Mouse (Mus musculus) midbrain, embryonic 14.5 days (tissue): ENCODE measurements around the gene Plppr3. TPM values are rescaled to one million over a fixed set of nuclear protein-coding genes. Genes with fewer than 3 reads are reported as not detected.
A peak's percentile ranks its signal among the peaks of the same experiment; 100 is the strongest.

Experiments
- ATAC-seq: fragments of 200-750 bp; cut with Nextera tagmentation; 2 replicates; pipeline ENCODE4 v1.8.0; 2017; ENCODE audit warnings: moderate number of reproducible peaks, moderate library complexity; ENCODE audit not compliant: low FRiP score, low TSS enrichment
- DNase-seq: peaks from one replicate; pipeline ENCODE4 v3.0.0-alpha.2; 2015
- H3K27ac ChIP-seq: fragments of 300-500 bp; sonication (generic); replicated peaks from 2 replicates; pipeline ENCODE4 v1.5.1; 2014; ENCODE audit warnings: mild to moderate bottlenecking, low read depth, low read length, moderate library complexity
- H3K27me3 ChIP-seq: fragments of 300-500 bp; sonication (generic); 2 replicates; pipeline ENCODE4 v1.6.1; 2014; ENCODE audit warnings: low read length, control low read depth, mixed read lengths; ENCODE audit not compliant: control insufficient read depth, insufficient read depth
- H3K36me3 ChIP-seq: fragments of 300-500 bp; sonication (generic); 2 replicates; pipeline ENCODE4 v1.6.1; 2014; ENCODE audit warnings: low read length, control low read depth; ENCODE audit not compliant: control insufficient read depth, insufficient read depth
- H3K4me1 ChIP-seq: fragments of 300-500 bp; sonication (generic); 2 replicates; pipeline ENCODE4 v1.6.1; 2014; ENCODE audit warnings: mild to moderate bottlenecking, antibody characterized with exemption, low read length, control low read depth; ENCODE audit not compliant: control insufficient read depth, insufficient read depth
- H3K4me2 ChIP-seq: fragments of 300-500 bp; sonication (generic); 2 replicates; pipeline ENCODE4 v1.6.1; 2014; ENCODE audit warnings: mild to moderate bottlenecking, low read length, moderate library complexity
- H3K4me3 ChIP-seq: fragments of 300-500 bp; sonication (generic); replicated peaks from 2 replicates; pipeline ENCODE4 v1.5.1; 2014; ENCODE audit warnings: low read depth, low read length
- H3K9ac ChIP-seq: fragments of 300-500 bp; sonication (generic); replicated peaks from 2 replicates; pipeline ENCODE4 v1.6.1; 2014; ENCODE audit warnings: mild to moderate bottlenecking, low read length, moderate library complexity
- H3K9me3 ChIP-seq: fragments of 300-500 bp; sonication (generic); 2 replicates; pipeline ENCODE4 v1.6.1; 2016; ENCODE audit warnings: low read length, control low read depth, mixed read lengths; ENCODE audit not compliant: control insufficient read depth
- WGBS: fragments of 180-500 bp; shearing (Covaris S2); extraction: QIAGEN DNeasy Blood & Tissue Kit; methylation state at CpG from one replicate; pipeline ENCODE4 v1.1.7; 2014; 5-methylcytosine and 5-hydroxymethylcytosine counted together
- polyA plus RNA-seq: library from polyadenylated mRNA; unstranded; fragments of >200 nt; fragmentation: Nextera tagmentation; extraction: Ambion mirVana; gene quantifications from 2 replicates; pipeline ENCODE4 v1.2.1, GENCODE M21; 2014

The Plppr3 gene
- polyA plus RNA-seq, 1 experiment from 2014 or later = 342 TPM

- H3K4me2 ChIP-seq = peak within 1 kb of the TSS; percentile 93
- no peaks in the 10 kb centered on the region for H3K9me3 ChIP-seq
- WGBS = 2% methylated on average over 42 of the region's 42 CpGs
- peaks cover 29% of the 10 kb centered on the region for H3K4me1 ChIP-seq
- H3K9ac ChIP-seq = peak within 1 kb of the TSS; percentile 96
- ATAC-seq (peak; percentile 82), DNase-seq (peak; percentile 91)
- H3K36me3 ChIP-seq = peaks cover 4% of the 10 kb centered on the region; the same call in 1 of the 2 replicates
- H3K27ac ChIP-seq = peak within 1 kb of the TSS; percentile 73
- peaks cover 45% of the 10 kb centered on the region for H3K27me3 ChIP-seq
- H3K4me3 ChIP-seq = peak within 1 kb of the TSS; percentile 69
These were observed 42.5 kb upstream of the Plppr3 start, which contains the start of gene Kiss1r for GRCm38 (mm10) chr10:79916808-79917531. TSS of gene Kiss1r (plus strand) at chr10:79916971.

- peaks cover 22% of the 10 kb centered on the region for H3K4me1 ChIP-seq
- ATAC-seq = no peak
These were observed 41.6 kb upstream of the Plppr3 start for GRCm38 (mm10) chr10:79916081-79916480.

GRCm38 (mm10) chr10:79914948-79915596, 40.6 kb upstream of the Plppr3 start:
- WGBS = 76% methylated on average over 7 of the region's 7 CpGs
- peaks cover 21% of the 10 kb centered on the region for H3K36me3 ChIP-seq
- peak overlapping the region; percentile 93 for H3K4me2 ChIP-seq
- no peak for ATAC-seq
- no peak overlapping the region for H3K4me3 ChIP-seq
- no peak overlapping the region for H3K27ac ChIP-seq
- H3K27me3 ChIP-seq = peaks cover 26% of the 10 kb centered on the region
- no peaks in the 10 kb centered on the region for H3K9me3 ChIP-seq
- no peak for DNase-seq
- H3K9ac ChIP-seq = peak overlapping the region; percentile 16; the same call in 1 of the 2 replicates
- H3K4me1 ChIP-seq = peaks cover 22% of the 10 kb centered on the region

More at GRCm38 (mm10) chr10:79916081-79916480, 41.6 kb upstream of the Plppr3 start:
- peak overlapping the region; percentile 93 for H3K4me2 ChIP-seq
- peak overlapping the region; percentile 73; the same call in 1 of the 2 replicates for H3K27ac ChIP-seq
- peaks cover 36% of the 10 kb centered on the region for H3K27me3 ChIP-seq
- WGBS = 8% methylated on average over 8 of the region's 8 CpGs
- H3K9me3 ChIP-seq = no peaks in the 10 kb centered on the region
- peak overlapping the region; percentile 69 for H3K4me3 ChIP-seq
- H3K36me3 ChIP-seq = peaks cover 13% of the 10 kb centered on the region
- no peak for DNase-seq
- peak overlapping the region; percentile 96 for H3K9ac ChIP-seq

GRCm38 (mm10) chr10:79914131-79914947, 39.9 kb upstream of the Plppr3 start:
- 67% methylated on average over 10 of the region's 11 CpGs for WGBS
- H3K4me1 ChIP-seq = peaks cover 25% of the 10 kb centered on the region

GRCm38 (mm10) chr10:79912412-79912811, 38.0 kb upstream of the Plppr3 start:
- Histone ChIP-seq H3K4me3 (no peak overlapping the region), H3K9ac (no peak overlapping the region), H3K4me1 (peaks cover 25% of the 10 kb centered on the region), H3K9me3 (no peaks in the 10 kb centered on the region), H3K36me3 (peaks cover 21% of the 10 kb centered on the region), H3K4me2 (no peak overlapping the region), H3K27me3 (no peaks in the 10 kb centered on the region), H3K27ac (no peak overlapping the region)
- ATAC-seq (no peak), DNase-seq (no peak)
- WGBS = 65% methylated on average over 20 of the region's 20 CpGs

More at GRCm38 (mm10) chr10:79914131-79914947, 39.9 kb upstream of the Plppr3 start:
- Histone ChIP-seq H3K4me3 (no peak overlapping the region), H3K9me3 (no peaks in the 10 kb centered on the region), H3K27ac (peak overlapping the region; percentile 1; the same call in 1 of the 2 replicates), H3K4me2 (peak overlapping the region; percentile 6), H3K9ac (peak overlapping the region; percentile 16; the same call in 1 of the 2 replicates), H3K36me3 (peaks cover 21% of the 10 kb centered on the region), H3K27me3 (peaks cover 19% of the 10 kb centered on the region)
- ATAC-seq (no peak), DNase-seq (peak; percentile 47)

DNA sequence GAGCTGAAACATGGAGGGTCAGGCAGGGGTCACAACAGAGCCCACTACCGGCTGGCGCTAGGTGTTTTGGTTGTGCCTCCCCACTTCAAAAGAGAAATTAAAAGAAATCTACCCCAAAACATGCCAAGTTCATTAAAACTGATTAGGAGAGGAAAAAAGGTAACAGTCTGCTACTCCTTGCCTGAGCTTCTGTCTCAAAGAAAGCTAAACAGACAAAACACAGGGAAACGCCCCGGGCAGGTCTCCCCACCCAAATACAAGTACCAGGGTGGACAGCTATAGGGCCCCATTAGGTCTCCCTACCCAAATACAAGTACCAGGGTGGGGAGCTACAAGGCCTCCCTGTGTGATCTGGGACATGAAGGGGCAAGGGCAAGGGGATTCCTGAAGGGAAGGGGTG, 36.1 kb upstream of the Plppr3 start, which contains the start of gene Gm26602:
Gene Gm26602, plus strand, starts transcription at position 301 of the 400 bp plus-strand sequence.
- H3K27me3 ChIP-seq = no peaks in the 10 kb centered on the region
- peak within 1 kb of the TSS; percentile 82; the same call in 1 of the 2 replicates for H3K9ac ChIP-seq
- peak within 1 kb of the TSS; percentile 97 for H3K27ac ChIP-seq
- 96% methylated on average over 4 of the region's 4 CpGs for WGBS
- 0 out of 2 replicates have a peak within 1 kb of the TSS, but pooled peaks have one; percentile 58 for H3K4me3 ChIP-seq
- DNase-seq (no peak), ATAC-seq (no peak)
- H3K9me3 ChIP-seq = no peaks in the 10 kb centered on the region
- H3K4me1 ChIP-seq = peaks cover 19% of the 10 kb centered on the region
- H3K36me3 ChIP-seq = peaks cover 35% of the 10 kb centered on the region
- H3K4me2 ChIP-seq = no peak within 1 kb of the TSS; the same call in 1 of the 2 replicates

DNA sequence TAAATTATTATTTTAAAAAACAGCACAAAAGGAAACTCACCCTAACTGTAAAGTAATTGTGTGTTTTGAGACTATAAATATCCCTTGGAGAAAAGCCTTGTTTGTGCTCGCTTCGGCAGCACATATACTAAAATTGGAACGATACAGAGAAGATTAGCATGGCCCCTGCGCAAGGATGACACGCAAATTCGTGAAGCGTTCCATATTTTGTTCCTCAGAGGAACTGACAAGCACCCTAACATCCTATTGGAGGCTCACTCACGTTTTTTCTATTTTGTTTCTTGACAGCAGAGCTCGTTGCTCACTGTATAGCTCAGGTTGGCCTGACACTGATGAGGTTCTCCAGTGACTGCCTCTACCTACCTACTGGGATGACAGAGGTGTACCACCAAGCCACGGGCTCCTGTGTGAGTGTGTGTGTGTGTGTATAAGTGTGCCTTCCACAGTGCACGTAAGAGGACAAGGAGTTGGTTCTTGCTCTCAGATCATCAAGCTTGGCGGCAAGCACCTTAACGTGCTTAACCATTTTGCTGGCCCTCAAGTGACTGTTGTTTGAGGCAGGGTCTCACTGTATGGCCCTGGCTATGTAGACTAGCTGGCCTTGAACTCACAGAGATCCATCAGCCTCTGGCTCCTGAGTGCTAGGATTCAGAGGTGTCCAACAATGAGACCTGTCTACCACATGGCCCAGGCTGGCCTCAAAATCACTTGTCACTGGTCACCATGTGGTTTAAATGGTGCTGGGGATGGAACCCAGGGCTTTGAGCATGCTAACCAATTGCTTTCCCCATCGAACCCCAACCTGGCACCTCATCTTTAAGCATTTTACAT, 34.9 kb upstream of the Plppr3 start:
- peaks cover 45% of the 10 kb centered on the region for H3K36me3 ChIP-seq
- WGBS = 23% methylated on average over 14 of the region's 14 CpGs

More for the DNA sequence above, 34.9 kb upstream of the Plppr3 start:
- no peak for DNase-seq
- peak; percentile 66 for ATAC-seq
- Histone ChIP-seq H3K4me2 (peak overlapping the region; percentile 53), H3K4me3 (peak overlapping the region; percentile 58), H3K27me3 (no peaks in the 10 kb centered on the region), H3K9me3 (no peaks in the 10 kb centered on the region), H3K27ac (peak overlapping the region; percentile 97), H3K4me1 (peaks cover 9% of the 10 kb centered on the region), H3K9ac (peak overlapping the region; percentile 82)
